Mouse (Mus musculus) midbrain, embryonic 13.5 days (tissue): Measurements from ENCODE around the gene Asb16. TPM values are rescaled to one million over a fixed set of nuclear protein-coding genes. Genes with fewer than 3 reads are reported as not detected.
"Not testable (repeated sequence)": the region's sequence is repeated elsewhere in the genome, so short reads cannot be mapped to it uniquely, and the experiment has no call there.

ENCODE experiments used
- ATAC-seq: fragments of 200-750 bp; cut with Nextera tagmentation; 2 replicates; pipeline ENCODE4 v1.8.0; 2017; ENCODE audit warnings: mild to moderate bottlenecking, moderate TSS enrichment, moderate library complexity
- H3K27ac ChIP-seq: fragments of 300-500 bp; sonication (generic); 2 replicates; pipeline ENCODE4 v1.5.1; 2015; ENCODE audit warnings: inconsistent platforms, mild to moderate bottlenecking, moderate library complexity
- H3K27me3 ChIP-seq: fragments of 300-500 bp; sonication (generic); 2 replicates; pipeline ENCODE4 v1.6.1; 2015; ENCODE audit warnings: mild to moderate bottlenecking, inconsistent platforms
- H3K36me3 ChIP-seq: fragments of 300-500 bp; sonication (generic); 2 replicates; pipeline ENCODE4 v1.6.1; 2015; ENCODE audit warnings: mild to moderate bottlenecking, inconsistent platforms
- H3K4me1 ChIP-seq: fragments of 300-500 bp; sonication (generic); replicated peaks from 2 replicates; pipeline ENCODE4 v1.6.1; 2015; ENCODE audit warnings: inconsistent platforms
- H3K4me2 ChIP-seq: fragments of 300-500 bp; sonication (generic); replicated peaks from 2 replicates; pipeline ENCODE4 v1.6.1; 2015; ENCODE audit warnings: moderate library complexity, mild to moderate bottlenecking, inconsistent platforms
- H3K4me3 ChIP-seq: fragments of 300-500 bp; sonication (generic); replicated peaks from 2 replicates; pipeline ENCODE4 v1.5.1; 2015; ENCODE audit warnings: mild to moderate bottlenecking, inconsistent platforms
- H3K9ac ChIP-seq: fragments of 300-500 bp; sonication (generic); replicated peaks from 2 replicates; pipeline ENCODE4 v1.6.1; 2015; ENCODE audit warnings: mild to moderate bottlenecking, inconsistent platforms
- H3K9me3 ChIP-seq: fragments of 300-500 bp; sonication (generic); 2 replicates; pipeline ENCODE4 v1.6.1; 2016; ENCODE audit warnings: mild to moderate bottlenecking, inconsistent platforms
- WGBS: fragments of 180-500 bp; shearing (Covaris S2); methylation state at CpG from one replicate; pipeline ENCODE4 v1.1.7; 2015; 5-methylcytosine and 5-hydroxymethylcytosine counted together
- polyA plus RNA-seq: library from polyadenylated mRNA; unstranded; fragments of >200 nt; fragmentation: Nextera tagmentation; extraction: Ambion mirVana; gene quantifications from 2 replicates; pipeline ENCODE4 v1.2.1, GENCODE M21; 2015

Asb16 gene
- polyA plus RNA-seq, 1 experiment from 2014 or later: not detected

- H3K4me1 ChIP-seq: peaks cover 11% of the 10 kb centered on the region
- H3K27me3 ChIP-seq: peaks cover 23% of the 10 kb centered on the region
- peak; percentile 79 for ATAC-seq
- H3K9ac ChIP-seq: peak overlapping the region; percentile 67
- no peaks in the 10 kb centered on the region for H3K9me3 ChIP-seq
- H3K36me3 ChIP-seq: no peaks in the 10 kb centered on the region
- peak overlapping the region; percentile 36 for H3K4me3 ChIP-seq
- peak overlapping the region; percentile 80 for H3K4me2 ChIP-seq
- WGBS: under 1% methylated on average over 33 of the region's 33 CpGs
- H3K27ac ChIP-seq: 0 out of 2 replicates have a peak overlapping the region, but pooled peaks have one; percentile 5
Measured at GRCm38 (mm10) chr11:102276411-102276915, 7.9 kb downstream of the Asb16 start.

DNA sequence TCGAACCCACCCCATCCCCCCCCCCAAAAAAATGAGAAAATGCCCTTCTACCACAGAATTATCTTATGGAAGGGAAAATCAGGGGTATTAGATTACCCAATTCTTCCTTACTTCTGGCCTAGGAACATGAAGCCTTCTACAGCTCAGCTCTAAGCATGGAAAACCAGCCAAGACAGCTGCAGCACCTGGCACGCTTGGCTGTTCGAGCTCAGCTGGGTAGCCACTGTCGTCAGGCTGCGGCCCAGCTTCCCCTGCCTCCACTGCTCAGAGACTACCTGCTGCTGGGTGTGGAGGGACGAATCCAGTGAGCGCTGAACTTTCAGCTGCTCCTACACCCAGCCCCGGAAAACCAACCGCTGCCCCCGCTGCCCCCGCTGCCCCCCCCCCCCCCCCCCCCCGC is 9.2 kb downstream of the Asb16 start:
- 57% methylated on average over 7 of the region's 12 CpGs for WGBS
- ATAC-seq: no peak
- peaks cover 23% of the 10 kb centered on the region for H3K27me3 ChIP-seq
- no peak overlapping the region for H3K27ac ChIP-seq
- H3K36me3 ChIP-seq: no peaks in the 10 kb centered on the region
- no peaks in the 10 kb centered on the region for H3K9me3 ChIP-seq
- peaks cover 11% of the 10 kb centered on the region for H3K4me1 ChIP-seq
- no peak overlapping the region for H3K9ac ChIP-seq
- H3K4me2 ChIP-seq: no peak overlapping the region
- no peak overlapping the region for H3K4me3 ChIP-seq

GRCm38 (mm10) chr11:102279595-102279994 is 11.1 kb downstream of the Asb16 start:
- Histone ChIP-seq H3K36me3 (no peaks in the 10 kb centered on the region), H3K4me3 (no peak overlapping the region), H3K4me2 (no peak overlapping the region), H3K9me3 (no peaks in the 10 kb centered on the region), H3K4me1 (peaks cover 11% of the 10 kb centered on the region), H3K9ac (no peak overlapping the region), H3K27ac (no peak overlapping the region), H3K27me3 (peaks cover 23% of the 10 kb centered on the region)
- no peak for ATAC-seq
- WGBS: 92% methylated on average over 3 of the region's 3 CpGs

DNA sequence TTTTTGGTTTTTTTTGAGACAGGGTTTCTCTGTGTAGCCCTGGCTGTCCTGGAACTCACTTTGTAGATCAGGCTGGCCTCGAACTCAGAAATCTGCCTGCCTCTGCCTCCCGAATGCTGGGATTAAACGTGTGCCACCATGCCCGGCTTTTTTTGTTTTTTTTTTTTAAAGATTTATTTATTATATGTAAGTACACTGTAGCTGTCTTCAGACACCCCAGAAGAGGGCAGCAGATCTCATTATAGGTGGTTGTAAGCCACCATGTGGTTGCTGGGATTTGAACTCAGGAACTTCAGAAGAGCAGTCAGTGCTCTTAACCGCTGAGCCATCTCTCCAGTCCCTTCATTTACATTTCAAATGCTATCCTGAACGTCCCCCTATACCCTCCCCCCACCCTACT is 11.7 kb downstream of the Asb16 start:
- not testable (repeated sequence) for ATAC-seq

DNA sequence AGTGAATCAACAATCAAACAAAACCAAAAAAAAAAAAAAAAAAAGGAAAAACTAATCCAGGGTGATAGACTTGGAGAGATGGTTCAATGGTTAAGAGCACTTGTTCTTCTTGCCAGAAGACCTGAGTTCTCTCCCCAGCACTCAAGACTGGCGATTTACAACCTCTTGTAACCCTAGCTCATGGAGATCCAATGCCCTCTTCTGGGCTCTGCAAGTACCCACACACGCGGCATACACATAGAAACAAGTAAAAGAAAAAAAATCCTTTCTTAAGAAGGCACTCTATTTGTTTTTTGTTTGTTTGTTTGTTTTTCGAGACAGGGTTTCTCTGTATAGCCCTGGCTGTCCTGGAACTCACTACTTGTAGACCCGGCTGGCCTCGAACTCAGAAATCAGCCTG is 15.4 kb downstream of the Asb16 start:
- no peak overlapping the region for H3K9ac ChIP-seq
- peak overlapping the region; percentile 85 for H3K27ac ChIP-seq
- peak overlapping the region; percentile 74 for H3K4me3 ChIP-seq
- peaks cover 19% of the 10 kb centered on the region for H3K36me3 ChIP-seq
- H3K4me1 ChIP-seq: peaks cover 26% of the 10 kb centered on the region
- no peaks in the 10 kb centered on the region for H3K9me3 ChIP-seq
- 0 out of 2 replicates have a peak, but pooled peaks have one; percentile 25 for ATAC-seq
- H3K4me2 ChIP-seq: peak overlapping the region; percentile 83
- 90% methylated on average over 6 of the region's 6 CpGs for WGBS
- H3K27me3 ChIP-seq: no peaks in the 10 kb centered on the region

More for the DNA sequence above, 11.7 kb downstream of the Asb16 start:
- H3K4me3 ChIP-seq, H3K27ac ChIP-seq, H3K9ac ChIP-seq, H3K9me3 ChIP-seq, H3K4me2 ChIP-seq, H3K36me3 ChIP-seq: not testable (repeated sequence)
- 69% methylated on average over 6 of the region's 6 CpGs for WGBS
- Histone ChIP-seq H3K4me1 (peaks cover 12% of the 10 kb centered on the region), H3K27me3 (peaks cover 20% of the 10 kb centered on the region)

GRCm38 (mm10) chr11:102284501-102285094 is 16.1 kb downstream of the Asb16 start, which contains the start of gene Tmub2:
Gene Tmub2 (plus strand): TSS chr11:102284931.
- H3K9ac ChIP-seq: peak within 1 kb of the TSS; percentile 87
- H3K4me1 ChIP-seq: peaks cover 32% of the 10 kb centered on the region
- peak within 1 kb of the TSS; percentile 74 for H3K4me3 ChIP-seq
- H3K9me3 ChIP-seq: no peaks in the 10 kb centered on the region
- peak; percentile 89 for ATAC-seq
- peaks cover 26% of the 10 kb centered on the region for H3K36me3 ChIP-seq
- no peaks in the 10 kb centered on the region for H3K27me3 ChIP-seq
- peak within 1 kb of the TSS; percentile 83 for H3K4me2 ChIP-seq
- under 1% methylated on average over 32 of the region's 32 CpGs for WGBS
- H3K27ac ChIP-seq: peak within 1 kb of the TSS; percentile 85

DNA sequence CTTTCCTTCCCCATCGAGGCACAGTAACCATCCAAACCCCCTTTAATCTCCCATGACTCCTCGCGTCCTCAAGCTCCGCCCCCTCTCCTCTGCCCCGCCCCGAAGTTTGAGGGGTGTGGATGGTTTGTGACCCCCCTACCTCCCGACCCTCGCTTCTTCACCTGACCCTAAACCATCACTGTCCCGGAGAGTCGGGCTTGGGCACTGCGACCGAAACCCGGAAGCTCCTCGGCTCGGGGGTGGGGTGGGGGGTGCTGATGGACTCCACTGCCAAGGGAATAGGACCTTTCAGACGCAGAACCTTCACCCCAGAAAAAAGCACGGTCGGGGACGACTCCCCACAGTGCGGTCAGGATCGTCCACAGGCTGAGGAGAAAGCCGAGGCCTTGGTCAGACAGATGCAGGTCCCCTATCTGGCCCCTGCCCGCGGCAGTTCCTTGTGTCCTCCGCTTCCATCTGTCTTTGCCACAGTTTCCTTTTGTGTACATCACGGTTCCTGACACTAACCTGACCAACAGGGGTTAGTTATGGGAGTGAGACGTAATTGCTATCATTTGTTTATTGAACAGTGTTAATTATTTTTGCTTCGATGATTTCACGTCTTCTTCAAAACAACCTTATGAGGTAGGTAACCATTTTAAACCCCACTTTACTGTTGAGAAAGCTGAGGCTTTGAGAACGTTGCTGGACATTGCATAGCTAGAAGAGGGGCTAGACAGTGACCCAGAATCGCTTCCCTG is 16.7 kb downstream of the Asb16 start:
- H3K27me3 ChIP-seq: no peaks in the 10 kb centered on the region
- peak overlapping the region; percentile 85 for H3K27ac ChIP-seq
- H3K36me3 ChIP-seq: peaks cover 31% of the 10 kb centered on the region
- H3K4me2 ChIP-seq: peak overlapping the region; percentile 83
- H3K9me3 ChIP-seq: no peaks in the 10 kb centered on the region
- H3K9ac ChIP-seq: peak overlapping the region; percentile 87
- H3K4me3 ChIP-seq: peak overlapping the region; percentile 74
- peak; percentile 69 for ATAC-seq
- peaks cover 32% of the 10 kb centered on the region for H3K4me1 ChIP-seq
- 6% methylated on average over 31 of the region's 31 CpGs for WGBS

GRCm38 (mm10) chr11:102287485-102287884 is 18.9 kb downstream of the Asb16 start:
- Histone ChIP-seq H3K36me3 (peaks cover 53% of the 10 kb centered on the region), H3K4me3 (no peak overlapping the region), H3K9me3 (no peaks in the 10 kb centered on the region), H3K9ac (peak overlapping the region; percentile 32; the same call in 1 of the 2 replicates), H3K4me1 (peaks cover 35% of the 10 kb centered on the region), H3K27ac (no peak overlapping the region), H3K4me2 (no peak overlapping the region), H3K27me3 (no peaks in the 10 kb centered on the region)
- 88% methylated on average over 8 of the region's 8 CpGs for WGBS
- no peak for ATAC-seq

- no peaks in the 10 kb centered on the region for H3K9me3 ChIP-seq
- ATAC-seq: no peak
- H3K27ac ChIP-seq: no peak overlapping the region
- WGBS: 89% methylated on average over 8 of the region's 8 CpGs
- no peak overlapping the region for H3K4me3 ChIP-seq
- H3K27me3 ChIP-seq: no peaks in the 10 kb centered on the region
- H3K4me1 ChIP-seq: peaks cover 35% of the 10 kb centered on the region
- H3K9ac ChIP-seq: no peak overlapping the region
- no peak overlapping the region for H3K4me2 ChIP-seq
- H3K36me3 ChIP-seq: peaks cover 61% of the 10 kb centered on the region
Measured at GRCm38 (mm10) chr11:102288027-102288804, 19.7 kb downstream of the Asb16 start.

DNA sequence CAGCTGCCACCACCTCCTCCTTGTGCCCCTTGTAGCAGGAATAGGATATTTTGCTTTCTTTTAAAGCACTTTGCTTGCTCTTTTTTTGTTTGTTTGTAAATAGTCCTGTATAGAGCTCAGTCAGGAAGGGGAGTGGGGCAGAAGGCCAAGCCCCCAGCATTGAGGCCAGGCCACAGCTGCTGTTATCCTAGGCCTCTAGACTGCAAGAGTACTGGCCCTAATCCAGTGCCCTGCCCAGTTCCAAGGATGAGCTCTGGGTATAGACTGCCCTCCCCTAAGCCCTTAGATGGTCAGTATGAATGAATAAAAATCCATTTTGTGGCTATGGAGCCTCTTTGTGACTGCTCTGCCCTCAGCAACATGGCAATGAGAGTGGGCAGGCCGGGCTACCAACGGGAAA is 20.4 kb downstream of the Asb16 start:
- H3K27me3 ChIP-seq: no peaks in the 10 kb centered on the region
- H3K4me2 ChIP-seq: no peak overlapping the region
- H3K9me3 ChIP-seq: no peaks in the 10 kb centered on the region
- ATAC-seq: no peak
- peaks cover 38% of the 10 kb centered on the region for H3K4me1 ChIP-seq
- H3K9ac ChIP-seq: no peak overlapping the region
- H3K36me3 ChIP-seq: peaks cover 67% of the 10 kb centered on the region
- peak overlapping the region; percentile 19; the same call in 1 of the 2 replicates for H3K27ac ChIP-seq
- WGBS: 80% methylated on average over 2 of the region's 2 CpGs
- no peak overlapping the region for H3K4me3 ChIP-seq

- Histone ChIP-seq H3K4me2 (no peak overlapping the region), H3K9ac (peak overlapping the region; percentile 16; the same call in 1 of the 2 replicates), H3K27ac (peak overlapping the region; percentile 19; the same call in 1 of the 2 replicates), H3K4me1 (peaks cover 45% of the 10 kb centered on the region), H3K4me3 (no peak overlapping the region), H3K9me3 (no peaks in the 10 kb centered on the region), H3K36me3 (peaks cover 72% of the 10 kb centered on the region), H3K27me3 (no peaks in the 10 kb centered on the region)
- ATAC-seq: no peak
- WGBS: 57% methylated on average over 6 of the region's 6 CpGs
Measured at GRCm38 (mm10) chr11:102289511-102290100, 21.1 kb downstream of the Asb16 start.
